12 mouse cellular contexts compared by ENCODE assay signal in genomic region chr10:21474242-21474641, GRCm38 (mm10).
"Had no signal": no experiment of that assay in that cellular context is flagged by ENCODE, and none has a peak within 500 bp of the region (broad histone marks: within the 10 kb centered on the region; RNA-seq: fewer than 3 reads in every experiment).

No protein-coding gene starts in this region.

- DNase-seq: kidney, adult 11 months; kidney, postnatal 10 days; lung, embryonic 14.5 days; lung, postnatal 10 days; lung, postnatal 4 days; midbrain, embryonic 14.5 days; thymus, postnatal 36 days had no signal

- H3K27ac ChIP-seq: limb, embryonic 12.5 days; liver, embryonic 12.5 days; midbrain, embryonic 10.5 days; neural tube, embryonic 15.5 days had no signal

- H3K9ac ChIP-seq: limb, embryonic 12.5 days; liver, embryonic 12.5 days; lung, embryonic 14.5 days; neural tube, embryonic 15.5 days had no signal

- H3K36me3 ChIP-seq: limb, embryonic 12.5 days; liver, embryonic 12.5 days; midbrain, embryonic 10.5 days; neural tube, embryonic 15.5 days had no signal

- ATAC-seq: liver, embryonic 12.5 days had no signal

- H3K4me2 ChIP-seq: limb, embryonic 12.5 days; liver, embryonic 12.5 days; lung, embryonic 14.5 days; neural tube, embryonic 15.5 days had no signal

- H3K4me1 ChIP-seq: midbrain, embryonic 10.5 days; neural tube, embryonic 15.5 days had no signal

- H3K27me3 ChIP-seq: limb, embryonic 12.5 days; liver, embryonic 12.5 days had no signal

- H3K9me3 ChIP-seq: limb, embryonic 12.5 days; liver, embryonic 12.5 days; midbrain, embryonic 10.5 days; neural tube, embryonic 15.5 days had no signal

- H3K4me3 ChIP-seq: limb, embryonic 12.5 days; liver, embryonic 12.5 days; midbrain, embryonic 10.5 days; myocyte; neural tube, embryonic 15.5 days had no signal
